Mouse (Mus musculus): ENCODE results near the gene Alpl.

DNA sequence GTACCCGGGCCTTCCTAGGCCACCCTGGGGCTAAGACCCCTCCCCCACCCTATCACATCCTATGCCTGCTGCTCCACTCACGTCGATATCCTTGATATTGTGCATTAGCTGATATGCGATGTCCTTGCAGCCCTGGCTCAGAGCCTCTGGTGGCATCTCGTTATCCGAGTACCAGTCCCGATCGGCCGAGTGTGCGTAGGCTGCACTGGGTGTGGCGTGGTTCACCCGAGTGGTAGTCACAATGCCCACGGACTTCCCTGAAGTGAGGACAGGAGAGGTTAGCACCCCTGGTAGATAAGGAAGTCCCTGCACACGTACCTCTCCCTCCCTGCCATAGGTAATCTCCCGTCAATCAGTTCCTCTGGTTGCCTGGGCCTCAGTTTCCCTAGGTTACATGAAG is 43.7 kb downstream of the Alpl start:
- TF ChIP-seq EP300 (IDR thresholded peaks at IDR 0.05), result no peak
- TF ChIP-seq CTCF (IDR thresholded peaks at IDR 0.05), result no peak
